11 mouse cellular contexts compared by ENCODE assay signal in genomic region chr1:59409585-59410160, GRCm38 (mm10).
DNase-seq lines count a peak whose midpoint lies in the region; ATAC-seq lines count a peak whose summit lies in the region.
"Had no signal": no experiment of that assay in that cellular context is flagged by ENCODE, and none has a peak within 500 bp of the region (broad histone marks: within the 10 kb centered on the region; RNA-seq: fewer than 3 reads in every experiment).

No protein-coding gene starts in this region.

- H3K36me3 ChIP-seq in forebrain, embryonic 16.5 days (ENCODE audit: control insufficient read depth, insufficient read depth): no peaks in the 10 kb centered on the region
- H3K36me3 ChIP-seq: heart, embryonic 15.5 days; liver, embryonic 13.5 days had no signal

- H3K4me2 ChIP-seq in forebrain, embryonic 16.5 days (ENCODE audit: low read length): no peak overlapping the region
- H3K4me2 ChIP-seq: heart, embryonic 15.5 days; liver, embryonic 13.5 days had no signal

- no peak overlapping the region for H3K9ac ChIP-seq in forebrain, embryonic 16.5 days (replicated peaks; ENCODE audit: low read depth, low read length)
- H3K9ac ChIP-seq: heart, embryonic 15.5 days; liver, embryonic 13.5 days had no signal

- H3K27me3 ChIP-seq in forebrain, embryonic 16.5 days (replicated peaks; ENCODE audit: control insufficient read depth, insufficient read depth, low read length): no peaks in the 10 kb centered on the region
- H3K27me3 ChIP-seq: liver, embryonic 13.5 days had no signal

- DNase-seq in cerebellum, adult 18-20 months: peak; percentile 29 to 49
- no peak for DNase-seq in cerebellum, postnatal 4 days (ENCODE audit: low spot score in 2 of 2)
- DNase-seq in left cerebral cortex, postnatal 4 days: peak; percentile 57
- no peak for DNase-seq in left cerebral cortex, postnatal 36 days (ENCODE audit: low spot score in 2 of 2)
- peak; percentile 51 for DNase-seq in gastrocnemius, postnatal 10 days
- DNase-seq in lung, postnatal 4 days: peak; percentile 35 to 60
- no peak for DNase-seq in spleen, postnatal 14 days (ENCODE audit: low spot score in 2 of 2)
- DNase-seq: liver, embryonic 13.5 days had no signal

- WGBS in forebrain, embryonic 16.5 days: 50% methylated on average over 8 of the region's 8 CpGs

- ATAC-seq in forebrain, embryonic 16.5 days: no peak
- ATAC-seq: CD4-positive, CD25-positive, alpha-beta regulatory T cell, adult 4 months had no signal

- H3K4me1 ChIP-seq in forebrain, embryonic 16.5 days (replicated peaks; ENCODE audit: control insufficient read depth, insufficient read depth, low read length): peaks cover 4% of the 10 kb centered on the region; the same call in 1 of the 2 replicates
- H3K4me1 ChIP-seq: liver, embryonic 13.5 days had no signal

- H3K4me3 ChIP-seq in forebrain, embryonic 16.5 days (replicated peaks; ENCODE audit: low read length): no peak overlapping the region
- H3K4me3 ChIP-seq: heart, embryonic 15.5 days; liver, embryonic 13.5 days had no signal

- intact Hi-C loops in left cerebral cortex, postnatal 4 days (cut with DNase I): no loop called here
- intact Hi-C loops in left cerebral cortex, postnatal 36 days (cut with DNase I): no loop called here

- no peaks in the 10 kb centered on the region for H3K9me3 ChIP-seq in forebrain, embryonic 16.5 days (ENCODE audit: control insufficient read depth, low read length)
- H3K9me3 ChIP-seq: heart, embryonic 15.5 days; liver, embryonic 13.5 days had no signal

- H3K27ac ChIP-seq in forebrain, embryonic 16.5 days (ENCODE audit: low read length): no peak overlapping the region
- H3K27ac ChIP-seq: heart, embryonic 15.5 days; liver, embryonic 13.5 days had no signal

Comparison
In these comparisons a context has a peak if more than half of its experiments do, and no peak if none do; other contexts are left out.
1. DNase-seq: peak in cerebellum, adult 18-20 months (2 of 2), left cerebral cortex, postnatal 4 days (single experiment), gastrocnemius, postnatal 10 days (single experiment) and lung, postnatal 4 days (2 of 2); none in cerebellum, postnatal 4 days (0 of 2), left cerebral cortex, postnatal 36 days (0 of 2) and spleen, postnatal 14 days (0 of 2).